Mouse (Mus musculus): ENCODE data around the gene Rps6ka4. TPM values are rescaled to one million over a fixed set of nuclear protein-coding genes. Genes with fewer than 3 reads are reported as not detected.

Rps6ka4 gene
- polyA plus RNA-seq, 1 experiment from 2014 or later, result 20.3 TPM

DNA sequence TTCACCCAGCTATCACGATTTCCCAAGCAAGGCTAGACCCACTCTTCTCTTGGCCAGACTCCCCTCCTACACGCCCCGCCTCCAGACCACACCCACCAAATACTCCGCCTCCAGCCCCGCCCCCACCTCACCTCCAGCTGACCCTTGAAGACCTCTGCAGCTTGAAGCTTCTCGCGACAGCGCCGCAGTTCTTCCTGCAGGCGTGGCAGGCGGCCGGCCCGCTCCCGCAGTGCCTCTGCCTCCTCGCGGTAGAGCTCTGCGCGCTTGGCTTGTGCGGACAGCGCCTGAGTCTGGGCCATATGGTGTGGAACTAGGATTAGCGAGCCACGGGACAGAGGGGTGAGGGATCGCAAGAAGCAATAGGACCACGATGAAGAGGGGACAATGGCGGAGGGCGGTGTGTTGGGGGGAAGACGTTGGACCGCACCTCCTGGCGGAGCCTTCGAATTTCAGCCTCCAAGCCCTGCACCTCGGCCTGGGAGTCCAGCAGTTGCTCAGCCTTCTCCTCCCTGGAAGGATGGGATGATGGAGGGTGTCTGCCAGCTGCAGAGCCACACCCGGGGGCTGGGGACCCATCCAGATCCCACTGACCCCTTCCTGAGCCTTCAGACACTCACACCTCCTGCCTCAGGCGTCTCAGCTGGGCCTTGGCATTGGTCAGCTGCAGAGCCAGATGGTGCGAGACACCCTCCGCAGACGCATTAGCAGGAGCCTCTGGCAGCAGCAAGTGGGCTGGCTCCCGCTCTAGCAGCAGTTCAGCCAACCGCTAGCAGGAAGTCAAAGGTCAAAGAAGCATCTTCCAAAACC, 15.0 kb upstream of the Rps6ka4 start:
- Histone ChIP-seq H3K27ac (ENCODE audit: low read depth) (0 out of 2 replicates have a peak overlapping the region, but pooled peaks have one; percentile 18), H3K36me3 (ENCODE audit: control insufficient read depth, insufficient read depth, low read length) (no peaks in the 10 kb centered on the region), H3K9ac (ENCODE audit: low read length) (no peak overlapping the region), H3K4me1 (replicated peaks; ENCODE audit: control insufficient read depth, insufficient read depth, low read length) (peaks cover 13% of the 10 kb centered on the region), H3K4me3 (ENCODE audit: low read depth, low read length) (peak overlapping the region; percentile 20), H3K9me3 (ENCODE audit: control insufficient read depth, low read length) (no peaks in the 10 kb centered on the region), H3K27me3 (replicated peaks; ENCODE audit: control insufficient read depth, insufficient read depth, low read length) (no peaks in the 10 kb centered on the region), H3K4me2 (ENCODE audit: low read length) (peak overlapping the region; percentile 45)
- 6% methylated on average over 38 of the region's 38 CpGs for WGBS
- peak; percentile 87 for DNase-seq (ENCODE audit: low spot score)
- ATAC-seq (replicated peaks; ENCODE audit: low FRiP score, low TSS enrichment, low read depth), result peak; percentile 61

DNA sequence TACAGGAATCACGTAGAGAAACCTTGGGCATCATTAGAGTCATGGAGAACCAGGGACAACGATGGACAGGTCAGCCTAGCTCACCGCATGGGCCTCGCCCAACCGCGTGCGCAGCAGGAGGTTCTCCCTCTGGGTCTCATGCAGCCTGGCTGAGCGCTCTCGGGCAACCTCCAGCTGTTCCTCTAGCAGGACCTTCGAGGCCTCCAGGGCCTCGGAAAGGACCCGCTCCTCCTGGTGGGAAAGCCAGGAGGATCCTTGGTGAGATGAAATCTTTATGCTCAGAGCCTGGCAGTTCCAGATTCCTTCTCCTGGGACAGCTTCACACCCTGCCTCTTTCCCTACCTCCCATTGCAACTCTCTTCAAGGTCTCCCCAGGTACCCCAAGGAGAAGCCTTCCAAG, 14.2 kb upstream of the Rps6ka4 start:
- no peak overlapping the region for H3K27ac ChIP-seq (ENCODE audit: low read depth)
- no peak overlapping the region for H3K9ac ChIP-seq (ENCODE audit: low read length)
- no peaks in the 10 kb centered on the region for H3K36me3 ChIP-seq (ENCODE audit: control insufficient read depth, insufficient read depth, low read length)
- H3K4me1 ChIP-seq (replicated peaks; ENCODE audit: control insufficient read depth, insufficient read depth, low read length), result peaks cover 13% of the 10 kb centered on the region
- no peak for ATAC-seq (replicated peaks; ENCODE audit: low FRiP score, low TSS enrichment, low read depth)
- H3K27me3 ChIP-seq (replicated peaks; ENCODE audit: control insufficient read depth, insufficient read depth, low read length), result peaks cover 5% of the 10 kb centered on the region; the same call in 1 of the 2 replicates
- no peak for DNase-seq (ENCODE audit: low spot score)
- H3K4me3 ChIP-seq (ENCODE audit: low read depth, low read length), result no peak overlapping the region
- no peaks in the 10 kb centered on the region for H3K9me3 ChIP-seq (ENCODE audit: control insufficient read depth, low read length)
- 86% methylated on average over 12 of the region's 12 CpGs for WGBS
- no peak overlapping the region for H3K4me2 ChIP-seq (ENCODE audit: low read length)

DNA sequence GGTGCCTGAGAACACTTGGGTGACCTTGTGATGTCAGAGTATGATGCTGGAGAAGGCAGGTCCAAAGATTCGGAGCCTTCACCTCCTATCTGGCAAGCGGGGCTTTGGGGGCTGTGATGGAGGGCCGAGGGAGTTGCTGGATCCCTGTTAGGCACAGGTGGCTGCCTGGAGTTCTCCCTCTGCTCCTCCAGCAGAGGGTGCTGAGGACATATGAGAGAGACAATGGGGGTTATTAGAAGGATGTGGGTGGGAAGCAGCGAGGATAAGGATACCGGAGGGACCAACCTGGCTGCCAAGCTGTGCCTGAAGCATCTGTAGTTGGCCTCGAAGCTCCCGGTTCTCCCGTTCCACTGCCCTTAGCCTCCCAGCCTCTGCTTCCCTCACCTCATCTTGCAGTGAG, 13.5 kb upstream of the Rps6ka4 start:
- H3K4me1 ChIP-seq (replicated peaks; ENCODE audit: control insufficient read depth, insufficient read depth, low read length), result peaks cover 13% of the 10 kb centered on the region
- no peaks in the 10 kb centered on the region for H3K9me3 ChIP-seq (ENCODE audit: control insufficient read depth, low read length)
- H3K27ac ChIP-seq (ENCODE audit: low read depth), result no peak overlapping the region
- H3K4me3 ChIP-seq (ENCODE audit: low read depth, low read length), result no peak overlapping the region
- ATAC-seq (replicated peaks; ENCODE audit: low FRiP score, low TSS enrichment, low read depth), result no peak
- DNase-seq (ENCODE audit: low spot score), result no peak
- H3K9ac ChIP-seq (ENCODE audit: low read length), result no peak overlapping the region
- no peaks in the 10 kb centered on the region for H3K36me3 ChIP-seq (ENCODE audit: control insufficient read depth, insufficient read depth, low read length)
- 78% methylated on average over 8 of the region's 8 CpGs for WGBS
- H3K27me3 ChIP-seq (replicated peaks; ENCODE audit: control insufficient read depth, insufficient read depth, low read length), result peaks cover 13% of the 10 kb centered on the region; the same call in 1 of the 2 replicates
- H3K4me2 ChIP-seq (ENCODE audit: low read length), result no peak overlapping the region

DNA sequence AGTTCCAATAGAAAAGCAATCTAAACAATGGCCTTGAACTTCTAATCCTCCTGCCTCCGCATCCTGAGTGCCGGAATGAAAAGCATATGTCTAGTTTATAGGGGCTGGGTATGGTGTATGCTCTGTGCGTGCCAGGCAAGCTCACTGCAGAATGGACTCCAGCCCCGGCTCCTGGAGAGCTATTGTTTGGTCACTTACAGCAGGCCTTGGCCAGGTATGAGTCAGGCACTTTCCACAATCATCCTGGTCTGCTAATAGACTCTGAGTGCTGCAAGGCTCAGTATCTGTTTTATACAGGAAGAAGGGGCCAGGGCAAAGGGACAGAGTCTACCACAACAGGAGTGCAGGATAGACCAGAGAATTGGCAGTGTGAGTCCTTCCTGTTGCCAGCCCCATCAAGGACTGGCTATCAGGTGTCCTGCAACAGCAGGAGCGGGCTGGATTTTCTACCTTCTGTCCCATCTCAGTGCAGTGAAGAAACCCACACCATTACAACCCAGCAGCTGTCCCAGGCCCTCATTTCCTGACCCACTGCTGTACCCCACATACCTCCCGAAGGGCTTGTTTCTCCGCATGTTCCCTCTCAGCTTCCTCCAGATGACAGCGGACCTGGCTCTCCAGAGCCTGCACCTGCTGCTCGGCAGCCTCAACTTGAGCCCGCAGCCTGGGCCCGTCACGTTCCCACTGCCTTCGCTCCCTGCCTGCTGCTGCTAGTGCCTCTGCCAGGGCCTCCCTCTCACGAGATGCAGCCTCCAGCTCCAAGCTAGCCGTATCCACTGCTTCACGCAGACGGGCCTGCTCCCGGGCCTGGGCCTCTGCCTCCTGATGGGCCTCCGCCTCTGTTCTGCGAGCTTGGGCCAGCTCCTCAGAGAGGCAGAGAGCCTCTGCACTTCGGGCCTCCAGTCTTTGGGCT, 12.2 kb upstream of the Rps6ka4 start:
- Histone ChIP-seq H3K9ac (ENCODE audit: low read length) (no peak overlapping the region), H3K27ac (ENCODE audit: low read depth) (no peak overlapping the region), H3K4me2 (ENCODE audit: low read length) (no peak overlapping the region), H3K36me3 (ENCODE audit: control insufficient read depth, insufficient read depth, low read length) (no peaks in the 10 kb centered on the region), H3K27me3 (replicated peaks; ENCODE audit: control insufficient read depth, insufficient read depth, low read length) (peaks cover 25% of the 10 kb centered on the region), H3K4me1 (replicated peaks; ENCODE audit: control insufficient read depth, insufficient read depth, low read length) (peaks cover 19% of the 10 kb centered on the region), H3K9me3 (ENCODE audit: control insufficient read depth, low read length) (no peaks in the 10 kb centered on the region), H3K4me3 (ENCODE audit: low read depth, low read length) (no peak overlapping the region)
- ATAC-seq (replicated peaks; ENCODE audit: low FRiP score, low TSS enrichment, low read depth) (no peak), DNase-seq (ENCODE audit: low spot score) (no peak)
- 79% methylated on average over 21 of the region's 21 CpGs for WGBS

DNA sequence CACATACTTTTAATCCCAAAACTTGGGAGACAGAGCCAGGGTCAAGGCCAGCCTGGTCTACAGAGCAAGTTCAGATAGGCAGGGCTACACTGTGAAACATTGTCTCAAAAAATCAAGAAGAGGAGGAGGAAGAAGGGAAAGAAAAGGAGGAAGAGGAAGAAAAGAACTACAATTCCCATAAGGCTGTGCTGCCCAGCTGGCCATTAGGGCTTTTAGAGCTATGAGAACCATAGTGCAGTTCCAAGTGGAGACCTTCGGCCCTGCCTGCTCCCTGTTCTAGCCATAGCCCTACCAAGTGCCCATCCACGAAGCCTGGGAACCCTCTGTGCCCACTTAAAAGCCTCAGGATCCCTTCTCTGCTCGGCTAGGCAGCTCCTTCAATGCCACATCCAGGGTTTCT, 11.1 kb upstream of the Rps6ka4 start:
- no peaks in the 10 kb centered on the region for H3K36me3 ChIP-seq (ENCODE audit: control insufficient read depth, insufficient read depth, low read length)
- H3K9ac ChIP-seq (ENCODE audit: low read length), result no peak overlapping the region
- no peak overlapping the region for H3K4me2 ChIP-seq (ENCODE audit: low read length)
- H3K4me3 ChIP-seq (ENCODE audit: low read depth, low read length), result no peak overlapping the region
- WGBS, result 90% methylated on average over 3 of the region's 3 CpGs
- no peaks in the 10 kb centered on the region for H3K9me3 ChIP-seq (ENCODE audit: control insufficient read depth, low read length)
- no peak for ATAC-seq (replicated peaks; ENCODE audit: low FRiP score, low TSS enrichment, low read depth)
- no peak overlapping the region for H3K27ac ChIP-seq (ENCODE audit: low read depth)
- peaks cover 37% of the 10 kb centered on the region for H3K27me3 ChIP-seq (replicated peaks; ENCODE audit: control insufficient read depth, insufficient read depth, low read length)
- no peak for DNase-seq (ENCODE audit: low spot score)
- H3K4me1 ChIP-seq (replicated peaks; ENCODE audit: control insufficient read depth, insufficient read depth, low read length), result peaks cover 19% of the 10 kb centered on the region

DNA sequence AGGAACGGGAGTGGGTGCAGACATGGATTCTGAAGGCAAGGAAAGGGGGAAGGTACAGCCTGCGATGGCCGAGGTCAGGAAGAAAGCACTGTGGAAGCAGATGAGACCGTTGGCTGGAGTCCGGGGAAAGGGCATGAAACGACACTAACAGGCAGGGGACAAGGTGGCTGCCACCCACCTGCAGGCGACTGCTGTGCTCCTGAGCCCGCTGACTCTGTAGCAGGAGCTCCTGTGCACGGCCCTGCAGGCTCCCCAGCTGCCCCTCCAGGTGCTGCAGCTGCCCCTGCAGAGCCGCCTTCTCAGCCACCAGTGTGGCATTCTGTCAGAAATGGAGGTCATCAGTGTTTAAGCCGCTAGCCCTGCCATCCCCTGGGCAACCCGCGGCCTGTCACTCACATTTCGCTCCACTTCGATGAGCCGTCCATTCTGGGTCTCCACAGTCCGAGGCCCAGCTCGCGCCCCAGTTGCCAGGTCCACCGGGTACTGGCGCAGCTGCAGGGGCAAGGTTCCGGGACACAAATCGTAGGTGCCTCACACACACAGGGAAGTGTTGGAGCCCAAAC, 9.2 kb upstream of the Rps6ka4 start:
- Histone ChIP-seq H3K27me3 (replicated peaks; ENCODE audit: control insufficient read depth, insufficient read depth, low read length) (peaks cover 42% of the 10 kb centered on the region), H3K4me3 (ENCODE audit: low read depth, low read length) (no peak overlapping the region), H3K9ac (ENCODE audit: low read length) (no peak overlapping the region), H3K4me1 (replicated peaks; ENCODE audit: control insufficient read depth, insufficient read depth, low read length) (peaks cover 5% of the 10 kb centered on the region; the same call in 1 of the 2 replicates), H3K27ac (ENCODE audit: low read depth) (no peak overlapping the region), H3K9me3 (ENCODE audit: control insufficient read depth, low read length) (no peaks in the 10 kb centered on the region), H3K36me3 (ENCODE audit: control insufficient read depth, insufficient read depth, low read length) (no peaks in the 10 kb centered on the region), H3K4me2 (ENCODE audit: low read length) (no peak overlapping the region)
- no peak for ATAC-seq (replicated peaks; ENCODE audit: low FRiP score, low TSS enrichment, low read depth)
- DNase-seq (ENCODE audit: low spot score), result no peak
- 79% methylated on average over 23 of the region's 23 CpGs for WGBS

DNA sequence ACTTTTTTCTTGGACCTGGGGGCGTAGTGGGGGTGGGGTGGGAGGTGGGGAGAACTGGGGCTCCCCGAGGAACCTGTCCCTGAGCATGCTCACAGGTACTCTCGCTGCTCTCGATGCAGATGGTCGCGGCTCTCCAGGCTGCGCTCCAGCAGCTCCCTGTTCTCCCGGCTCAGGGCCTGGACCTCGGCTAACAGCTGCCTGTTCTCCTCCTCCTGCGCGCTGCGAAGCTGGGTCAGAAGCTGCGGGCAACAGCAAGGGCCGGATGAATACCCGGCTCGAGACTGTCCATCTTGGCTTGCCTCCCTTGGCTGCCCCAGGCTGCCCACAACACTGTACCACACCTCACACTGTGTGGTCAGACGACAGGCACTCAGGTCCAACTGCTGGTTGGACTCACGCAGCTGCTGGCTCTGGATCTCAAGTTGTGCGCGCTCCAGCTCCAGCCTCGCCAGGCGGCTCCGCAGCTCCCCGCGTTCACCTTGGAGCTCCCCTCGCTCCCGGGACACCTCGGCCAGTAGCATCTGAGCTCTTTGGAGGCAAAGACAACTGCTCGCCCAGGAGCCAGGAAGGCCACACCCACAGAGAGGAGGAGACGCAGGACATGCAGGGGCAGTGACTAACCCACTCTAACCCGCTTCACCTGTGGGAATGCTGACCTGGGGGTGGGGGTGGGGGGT, 7.5 kb upstream of the Rps6ka4 start:
- Histone ChIP-seq H3K4me3 (ENCODE audit: low read depth, low read length) (peak overlapping the region; percentile 10; the same call in 1 of the 2 replicates), H3K9ac (ENCODE audit: low read length) (no peak overlapping the region), H3K4me2 (ENCODE audit: low read length) (peak overlapping the region; percentile 39), H3K4me1 (replicated peaks; ENCODE audit: control insufficient read depth, insufficient read depth, low read length) (peaks cover 5% of the 10 kb centered on the region; the same call in 1 of the 2 replicates), H3K36me3 (ENCODE audit: control insufficient read depth, insufficient read depth, low read length) (no peaks in the 10 kb centered on the region), H3K9me3 (ENCODE audit: control insufficient read depth, low read length) (no peaks in the 10 kb centered on the region), H3K27me3 (replicated peaks; ENCODE audit: control insufficient read depth, insufficient read depth, low read length) (peaks cover 51% of the 10 kb centered on the region), H3K27ac (ENCODE audit: low read depth) (no peak overlapping the region)
- ATAC-seq (replicated peaks; ENCODE audit: low FRiP score, low TSS enrichment, low read depth) (no peak), DNase-seq (ENCODE audit: low spot score) (no peak)
- WGBS, result 3% methylated on average over 31 of the region's 31 CpGs

DNA sequence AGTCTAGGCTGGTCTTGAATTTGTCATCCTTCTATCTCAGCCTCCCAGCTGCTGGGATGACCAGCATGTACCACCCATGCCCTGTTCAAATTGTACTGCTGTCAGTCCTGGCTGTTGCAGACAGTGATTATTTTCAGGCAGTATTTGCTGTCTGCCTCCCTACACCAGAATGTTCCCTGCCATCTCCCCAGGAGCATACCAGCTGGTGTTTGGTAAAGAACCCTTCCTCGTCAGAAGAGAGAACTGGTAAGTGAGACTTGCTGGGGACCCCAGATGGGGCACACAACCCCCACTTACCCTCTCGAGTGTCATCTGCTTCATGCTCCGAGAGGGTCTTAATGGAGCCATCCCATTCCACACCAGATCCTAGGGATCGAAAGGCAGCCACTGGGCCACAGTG, 5.6 kb upstream of the Rps6ka4 start:
- Histone ChIP-seq H3K36me3 (ENCODE audit: control insufficient read depth, insufficient read depth, low read length) (no peaks in the 10 kb centered on the region), H3K27me3 (replicated peaks; ENCODE audit: control insufficient read depth, insufficient read depth, low read length) (peaks cover 51% of the 10 kb centered on the region), H3K9ac (ENCODE audit: low read length) (no peak overlapping the region), H3K27ac (ENCODE audit: low read depth) (no peak overlapping the region), H3K4me1 (replicated peaks; ENCODE audit: control insufficient read depth, insufficient read depth, low read length) (peaks cover 8% of the 10 kb centered on the region), H3K4me2 (ENCODE audit: low read length) (no peak overlapping the region), H3K9me3 (ENCODE audit: control insufficient read depth, low read length) (no peaks in the 10 kb centered on the region), H3K4me3 (ENCODE audit: low read depth, low read length) (no peak overlapping the region)
- DNase-seq (ENCODE audit: low spot score), result no peak
- 81% methylated on average over 4 of the region's 4 CpGs for WGBS
- no peak for ATAC-seq (replicated peaks; ENCODE audit: low FRiP score, low TSS enrichment, low read depth)

All from intestine, embryonic 14.5 days (tissue).